Mouse (Mus musculus) olfactory bulb, adult 2 months (tissue): Measurements from ENCODE around the gene Efhd2.

Experiments used
- CTCF ChIP-seq: fragments of 200-500 bp; IDR thresholded peaks from 2 replicates; pipeline ENCODE4 v1.5.1; 2012; ENCODE audit warnings: low read depth, mild to moderate bottlenecking, low read length, moderate library complexity; ENCODE audit not compliant: insufficient read depth
- POLR2A ChIP-seq: fragments of 200-500 bp; IDR thresholded peaks from 2 replicates; pipeline ENCODE4 v1.6.1; 2012; ENCODE audit warnings: mild to moderate bottlenecking, low read depth, low read length, moderate library complexity; ENCODE audit not compliant: insufficient read depth

DNA sequence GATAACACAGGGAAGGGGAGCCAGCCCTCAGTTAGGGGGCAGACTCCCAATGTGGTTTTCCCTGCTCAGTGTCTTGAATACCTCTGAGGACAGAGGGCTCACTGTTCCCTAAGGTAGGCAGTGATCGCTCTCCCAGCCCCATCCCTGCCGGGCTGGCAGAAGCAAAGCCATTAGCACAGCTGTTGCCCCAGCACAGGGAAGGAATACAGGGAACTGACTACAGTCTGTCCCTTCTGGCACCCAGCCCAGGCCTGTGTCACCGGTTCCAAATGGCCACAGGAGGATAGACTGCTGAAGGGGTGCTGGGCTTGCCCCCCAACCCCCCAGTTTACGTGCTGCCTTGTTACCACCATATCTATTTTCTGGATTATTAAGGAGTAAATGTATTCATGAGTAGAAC lies 7.2 kb downstream of the Efhd2 start:
- no peak for TF ChIP-seq POLR2A
- no peak for TF ChIP-seq CTCF
